Mouse (Mus musculus) cerebellum, adult 11-12 months (tissue): ENCODE results near the gene Cacna1d.
A peak's percentile ranks its signal among the peaks of the same experiment; 100 is the strongest.

Experiments used
- DNase-seq: peaks from one replicate; pipeline ENCODE4 v3.0.0; 2022

The Cacna1d gene

DNA sequence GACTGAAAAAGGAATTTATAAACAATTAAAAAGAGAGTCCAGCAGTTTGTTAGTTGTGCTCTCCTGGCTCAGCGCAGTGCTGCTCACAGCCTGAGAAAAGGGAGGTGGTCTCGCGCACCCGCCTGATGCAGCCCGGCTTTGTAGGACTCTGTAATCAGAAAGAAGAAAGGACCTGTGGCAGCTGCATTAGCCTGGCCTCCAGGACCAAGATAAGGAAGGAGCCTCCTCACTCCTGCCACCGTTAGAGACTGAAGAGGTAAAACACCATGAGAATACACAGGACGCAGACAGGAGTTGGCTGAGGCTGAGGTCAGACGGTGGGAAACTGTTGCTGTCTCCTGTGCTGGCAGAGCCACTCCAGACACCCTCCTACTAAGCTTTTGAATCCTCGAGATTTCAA, at the start of gene Cacna1d:
Cacna1d (minus strand) TSS at position 114 of the 400 bp plus-strand sequence.
- no peak for DNase-seq

DNA sequence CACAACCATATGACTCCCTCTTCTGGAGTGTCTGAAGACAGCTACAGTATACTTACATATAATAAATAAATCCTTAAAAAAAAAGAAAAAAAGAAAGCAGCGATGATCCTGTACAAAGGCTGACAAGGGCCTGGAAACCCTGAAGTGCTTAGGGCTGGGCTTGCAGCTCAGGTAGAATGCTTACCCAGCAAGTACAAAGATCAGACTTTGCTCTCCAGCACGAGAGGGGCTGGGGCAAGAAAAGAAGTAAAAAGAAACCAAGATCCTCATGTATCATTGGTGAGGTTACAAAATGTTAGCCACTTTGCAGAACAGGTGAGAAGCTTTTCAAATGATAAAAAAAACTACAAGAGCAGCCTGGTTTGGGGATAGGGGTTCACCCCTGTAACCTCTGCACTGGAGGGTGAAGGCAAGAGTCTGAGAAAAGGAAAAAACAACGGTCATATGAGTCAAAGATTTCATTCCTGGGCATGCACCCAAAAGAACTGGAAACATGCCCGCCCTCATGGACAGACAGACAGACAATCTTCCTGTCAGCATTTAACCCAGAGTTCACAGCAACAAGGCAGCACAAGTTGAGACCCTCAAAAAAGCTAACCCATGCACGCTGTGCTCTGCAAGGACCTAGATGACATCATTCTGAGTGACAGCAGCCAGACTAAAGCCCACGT, 42.7 kb upstream of the Cacna1d start:
- no peak for DNase-seq

GRCm38 (mm10) chr14:30531896-30532295, 40.6 kb upstream of the Cacna1d start:
- no peak for DNase-seq

DNA sequence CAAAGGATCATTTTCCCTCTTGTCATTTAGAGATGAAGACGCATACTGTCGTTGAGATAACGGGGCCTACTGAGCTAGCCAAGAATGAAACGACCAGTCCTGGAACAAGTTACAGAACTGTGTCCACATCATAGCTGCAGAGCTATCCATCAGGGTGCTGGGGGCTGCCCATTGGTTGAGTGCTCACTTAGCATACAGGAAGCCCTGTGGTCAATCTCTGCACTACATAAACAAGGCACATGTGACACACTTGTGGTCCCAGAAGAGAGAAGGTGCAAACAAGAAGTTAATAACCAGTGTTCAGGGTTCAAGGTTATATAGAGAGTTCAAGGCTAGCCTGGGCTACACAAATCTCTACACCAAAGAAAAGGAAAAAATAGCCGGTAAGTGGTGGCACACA, 40.2 kb upstream of the Cacna1d start:
- no peak for DNase-seq

- DNase-seq: no peak
These were observed 39.5 kb upstream of the Cacna1d start for GRCm38 (mm10) chr14:30530726-30531269.

DNA sequence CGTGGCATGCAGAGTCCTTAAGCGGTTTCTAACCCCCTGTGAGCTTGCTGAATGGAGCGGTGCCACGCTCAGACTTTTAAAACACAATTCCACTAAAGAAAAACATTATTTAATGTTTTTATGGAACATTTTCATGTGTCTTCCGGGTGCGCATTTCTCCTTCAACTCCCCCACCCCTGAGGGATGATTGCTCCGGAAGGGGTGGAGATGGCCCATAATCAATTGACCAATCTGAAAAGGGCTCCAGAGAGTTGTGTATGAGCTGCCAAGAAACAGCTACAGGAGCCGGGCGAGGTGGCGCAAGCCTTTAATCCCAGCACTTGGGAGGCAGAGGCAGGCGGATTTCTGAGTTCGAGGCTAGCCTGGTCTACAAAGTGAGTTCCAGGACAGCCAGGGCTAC, 38.2 kb upstream of the Cacna1d start:
- DNase-seq: no peak

DNA sequence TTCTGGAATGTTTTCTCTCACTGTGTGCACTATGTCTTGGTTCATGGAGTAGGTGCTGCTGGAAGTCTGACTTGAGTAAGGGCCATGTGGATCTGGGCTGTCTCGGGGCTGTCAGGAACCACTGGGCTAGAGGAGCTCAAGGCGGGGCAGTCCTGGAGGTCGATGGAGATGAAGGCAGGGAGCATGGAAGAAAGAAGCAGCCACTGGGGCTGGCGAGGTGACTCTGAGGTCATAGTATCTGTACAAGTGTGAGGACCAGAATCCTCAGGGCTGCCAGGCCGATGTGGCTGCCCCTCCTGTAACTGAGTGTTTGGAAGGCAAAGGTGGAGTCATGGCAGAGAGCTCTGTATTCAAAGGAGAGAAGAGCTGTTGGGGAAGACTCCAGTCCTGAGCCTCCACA, 37.7 kb upstream of the Cacna1d start:
- DNase-seq: no peak

DNA sequence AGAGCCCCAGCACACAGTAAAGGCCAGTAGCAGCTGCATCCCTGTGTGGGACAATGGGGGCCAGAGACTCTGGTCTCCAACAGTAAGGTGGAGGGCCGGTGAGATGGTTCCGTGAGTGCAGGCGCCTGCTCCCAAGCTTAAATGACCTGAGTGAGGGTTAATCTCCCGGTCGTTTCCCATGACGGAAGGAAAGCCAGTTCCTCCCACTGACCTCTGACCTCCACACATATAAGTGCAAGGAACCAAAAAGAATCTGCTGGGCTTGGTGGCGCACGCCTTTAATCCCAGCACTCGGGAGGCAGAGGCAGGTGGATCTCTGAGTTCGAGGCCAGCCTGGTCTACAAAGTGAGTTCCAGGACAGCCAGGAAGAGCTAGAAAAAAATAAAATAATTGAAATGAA, 37.1 kb upstream of the Cacna1d start:
- no peak for DNase-seq

DNA sequence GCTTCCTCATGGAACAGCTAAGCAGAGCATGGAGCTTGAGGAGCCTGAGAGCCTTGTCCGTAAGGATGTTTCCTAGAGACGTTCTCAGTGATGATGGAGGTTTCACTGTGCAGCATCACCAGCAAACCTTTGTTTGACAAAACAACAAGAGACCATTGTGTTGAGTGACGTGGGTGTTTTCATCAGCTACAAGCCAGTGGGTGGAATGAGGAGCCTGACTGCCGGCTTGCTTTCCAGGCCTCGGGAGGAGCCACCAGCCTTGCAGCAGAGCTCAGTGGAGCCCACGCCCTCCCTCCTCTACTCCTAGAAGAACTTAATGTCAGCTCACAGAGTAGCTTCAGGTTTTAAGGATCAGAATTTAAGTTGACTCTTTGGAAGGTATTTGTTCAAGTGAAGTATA, 32.1 kb upstream of the Cacna1d start:
- no peak for DNase-seq

GRCm38 (mm10) chr14:30519323-30519722, 28.1 kb upstream of the Cacna1d start:
- no peak for DNase-seq

DNA sequence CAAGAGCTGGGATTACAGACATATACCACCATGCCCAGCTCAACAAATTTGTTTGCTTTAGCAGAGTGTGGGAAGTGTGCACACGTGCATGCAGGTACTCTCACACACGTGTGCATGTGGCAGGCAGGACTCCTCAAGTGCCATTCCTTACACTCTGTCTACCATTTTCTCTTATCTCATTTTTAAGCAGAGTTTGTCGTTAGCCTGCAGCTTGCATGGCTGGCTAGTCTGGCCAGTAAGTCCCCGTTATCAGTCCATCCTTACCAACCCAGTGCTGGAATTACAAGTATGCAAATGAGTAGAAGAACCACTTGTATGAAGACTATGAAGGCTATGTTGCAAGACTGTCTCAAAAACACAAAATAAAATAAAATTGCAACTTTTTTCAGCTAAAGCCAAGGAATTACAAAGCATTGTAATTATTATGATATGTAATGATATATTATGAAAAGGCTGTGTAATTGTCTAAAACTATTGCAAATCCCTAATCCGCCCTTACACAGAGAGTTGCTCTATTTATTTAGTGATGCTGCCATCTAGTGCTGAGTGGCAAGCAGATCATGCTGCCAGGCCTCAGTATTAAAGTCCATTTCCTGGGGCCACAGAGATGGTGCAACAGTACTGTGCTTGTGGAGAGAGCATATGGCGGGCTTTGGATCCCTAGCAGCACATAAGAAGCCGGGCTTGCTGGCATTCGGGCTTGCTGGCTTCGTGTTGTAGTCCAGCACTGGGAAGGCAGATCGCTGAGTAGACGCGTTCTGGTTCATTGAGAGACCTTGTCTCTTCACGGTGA, 24.9 kb upstream of the Cacna1d start:
- peak; percentile 87 for DNase-seq

DNA sequence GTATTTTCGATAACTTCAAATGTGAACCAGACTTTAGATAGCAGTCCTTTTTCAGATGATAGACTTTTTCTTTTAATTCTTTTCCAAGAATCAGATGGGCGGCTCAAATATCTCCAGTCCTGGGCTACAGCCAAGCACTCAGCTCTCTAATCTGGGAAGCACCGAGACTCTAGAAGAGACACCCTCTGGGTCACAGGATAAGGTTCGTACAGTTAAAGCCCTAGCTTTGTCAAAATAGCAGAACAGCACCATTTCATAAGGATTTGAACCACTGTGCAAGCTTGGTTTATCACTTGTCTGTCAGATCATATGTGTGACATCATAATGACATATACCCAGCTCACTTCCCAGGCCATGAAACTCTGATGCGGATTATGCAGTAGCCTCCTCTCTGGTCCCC, 21.6 kb upstream of the Cacna1d start:
- DNase-seq: no peak

GRCm38 (mm10) chr14:30510214-30510763, 19.0 kb upstream of the Cacna1d start:
- no peak for DNase-seq

- DNase-seq: no peak
These were observed 13.7 kb upstream of the Cacna1d start for GRCm38 (mm10) chr14:30504990-30505389.

GRCm38 (mm10) chr14:30498202-30498601, 6.9 kb upstream of the Cacna1d start:
- DNase-seq: peak; percentile 90

DNA sequence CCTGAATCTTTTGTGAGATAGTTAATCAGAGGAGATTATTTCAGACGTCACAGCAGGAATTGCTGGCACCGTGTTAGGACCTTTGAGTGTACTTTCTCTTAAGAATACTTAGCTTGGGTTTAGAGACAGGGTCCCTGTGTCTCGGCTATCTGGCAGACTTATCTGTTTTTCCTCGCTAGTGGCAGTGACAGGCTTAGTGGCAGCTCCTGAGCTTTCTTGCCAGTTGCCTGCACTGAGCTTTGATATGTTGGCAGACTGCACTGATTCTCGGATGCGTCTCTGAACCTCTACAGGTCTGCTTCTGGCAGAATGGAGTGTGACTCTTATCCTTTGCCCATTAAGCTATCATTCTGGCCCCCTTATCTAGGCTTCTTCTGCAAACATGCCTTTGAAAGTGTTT, 3.7 kb upstream of the Cacna1d start:
- DNase-seq: no peak

DNA sequence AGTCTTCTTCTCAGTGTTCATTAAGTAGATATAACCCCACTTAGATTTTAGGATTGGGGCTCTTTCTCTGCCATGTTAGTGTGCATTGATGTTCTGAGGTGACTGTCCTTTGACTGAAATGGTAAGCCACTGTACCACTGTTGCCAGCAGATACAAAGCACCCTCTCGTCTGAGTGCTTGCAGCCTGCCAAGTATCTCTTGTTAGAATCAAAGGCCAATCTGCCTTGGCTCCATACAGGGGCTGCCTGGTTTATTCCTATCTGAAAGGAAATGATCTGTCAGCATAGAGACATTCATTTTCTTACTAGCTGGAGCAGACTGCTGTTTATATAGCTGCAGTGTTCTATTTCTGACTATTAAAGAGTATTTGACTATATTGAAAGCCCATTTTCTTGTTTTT, 2.0 kb upstream of the Cacna1d start:
- no peak for DNase-seq

- DNase-seq: peak; percentile 97
These were observed 11.8 kb downstream of the Cacna1d start, which contains the start of gene Dcp1a for GRCm38 (mm10) chr14:30479361-30479948. TSS of gene Dcp1a (plus strand) at chr14:30479535.

DNA sequence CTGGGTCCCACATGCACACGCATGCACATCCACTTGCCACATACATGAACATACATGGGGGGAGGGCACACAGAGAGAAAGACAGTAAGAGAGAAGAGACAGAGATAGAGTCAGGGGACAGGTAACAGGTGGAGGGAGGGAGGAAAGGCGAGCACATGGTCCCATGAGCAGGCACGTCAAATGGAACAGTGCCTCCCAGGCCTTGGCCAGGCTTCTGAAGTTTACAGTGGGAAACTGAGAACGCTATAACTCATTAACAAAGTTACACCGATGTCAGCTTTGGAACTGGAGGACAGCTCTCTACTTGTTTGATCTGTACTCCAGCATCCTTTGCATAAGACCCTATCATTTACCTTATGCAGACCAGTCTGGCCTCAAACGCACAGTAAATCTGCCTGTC, 16.8 kb downstream of the Cacna1d start:
- no peak for DNase-seq

- DNase-seq: no peak
These were observed 17.6 kb downstream of the Cacna1d start for GRCm38 (mm10) chr14:30473605-30474004.

DNA sequence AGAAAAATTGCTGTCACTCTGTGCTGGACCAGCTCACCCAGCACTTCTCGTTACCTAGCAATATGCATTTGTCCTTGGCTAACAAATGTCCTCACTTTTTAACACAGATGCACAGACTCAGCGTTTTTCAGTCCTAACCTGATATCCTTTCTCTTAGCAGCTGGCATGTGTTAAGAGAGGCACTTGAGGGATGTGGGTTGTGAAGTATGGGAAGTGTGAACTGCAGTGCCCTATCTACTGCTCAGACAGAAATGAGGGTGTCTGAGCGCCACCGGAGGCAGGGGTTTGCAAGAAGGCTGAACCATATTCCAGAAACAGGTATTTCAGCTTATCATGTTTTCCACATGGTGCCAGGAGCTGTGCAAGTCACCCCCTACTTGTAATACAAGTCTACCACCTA, 27.9 kb downstream of the Cacna1d start:
- DNase-seq: no peak

DNA sequence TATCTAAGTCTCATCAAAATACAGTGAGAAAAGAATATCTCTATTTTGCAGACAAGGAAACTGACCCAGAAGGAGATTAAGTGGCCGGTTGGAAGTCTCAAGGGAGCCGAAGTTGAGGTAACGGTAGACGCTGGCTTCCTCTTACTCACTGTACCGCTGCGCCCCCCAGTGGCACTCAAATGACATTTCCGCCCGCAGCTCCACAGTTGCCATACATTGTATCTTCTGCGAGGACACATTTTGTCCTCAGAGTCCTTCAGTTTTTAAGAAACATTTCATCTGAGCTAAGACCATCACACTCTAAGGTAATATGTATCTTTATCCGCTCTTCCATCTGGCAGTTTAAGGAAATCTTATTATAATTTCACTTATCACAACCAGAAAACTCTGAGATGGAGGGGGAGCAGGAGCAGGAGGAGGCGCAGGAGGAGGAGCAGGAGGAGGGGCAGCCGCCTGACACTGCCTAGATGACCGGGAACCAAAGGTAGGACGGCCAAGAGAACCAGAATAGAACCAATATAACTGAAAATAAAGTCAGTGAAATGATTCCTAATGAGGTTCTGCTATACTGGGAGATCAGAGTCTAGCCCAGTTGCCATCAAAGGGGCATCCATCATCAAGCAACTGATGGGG, 31.2 kb downstream of the Cacna1d start:
- peak; percentile 53 for DNase-seq

- DNase-seq: no peak
These were observed 32.4 kb downstream of the Cacna1d start for GRCm38 (mm10) chr14:30458820-30459219.
